Mouse (Mus musculus): Measurements from ENCODE around the gene Nol10.

DNA sequence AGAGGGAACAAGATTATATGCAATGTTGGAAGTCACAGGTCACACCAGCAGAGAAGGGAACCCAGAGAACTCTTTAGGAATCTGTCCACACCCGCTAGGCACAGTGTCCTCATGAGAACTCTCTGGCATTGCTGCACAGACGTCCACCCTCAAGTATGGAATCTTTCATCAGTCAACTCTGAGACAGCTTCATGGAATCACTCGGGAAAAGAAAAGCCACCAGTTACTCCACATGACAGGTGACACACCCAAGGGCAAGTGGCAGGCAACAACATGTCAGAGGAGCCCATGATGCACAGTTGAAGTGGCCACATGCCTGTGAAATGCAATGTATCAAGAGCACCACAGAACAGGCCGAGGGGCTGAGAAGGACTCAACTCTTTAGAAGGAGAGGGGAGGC is 30.3 kb upstream of the Nol10 start:
- no peak for TF ChIP-seq USF1 (IDR thresholded peaks at IDR 0.05; ENCODE audit: low read depth)
- no peak for TF ChIP-seq CEBPB (IDR thresholded peaks at IDR 0.05; ENCODE audit: insufficient read depth, poor library complexity, severe bottlenecking)
- TF ChIP-seq POLR2A (IDR thresholded peaks at IDR 0.05; ENCODE audit: insufficient read length, low read depth), result no peak
- no peak for TF ChIP-seq MAX (IDR thresholded peaks at IDR 0.05; ENCODE audit: low read depth)
- no peak for TF ChIP-seq SRF (IDR thresholded peaks at IDR 0.05; ENCODE audit: control insufficient read depth, insufficient read length, low read depth)
- no peak for TF ChIP-seq E2F4 (IDR thresholded peaks at IDR 0.05; ENCODE audit: insufficient read depth)
